Mouse (Mus musculus) embryonic fibroblast, embryonic 13.5 days (primary cell): Measurements from ENCODE around the gene Tmem136.

Experiments used
- CTCF ChIP-seq: IDR thresholded peaks from 2 replicates; pipeline ENCODE4 v1.5.1; 2011; ENCODE audit warnings: mild to moderate bottlenecking, control low read depth, low read length, moderate library complexity, borderline replicate concordance; ENCODE audit not compliant: insufficient read depth
- POLR2A ChIP-seq: IDR thresholded peaks from 2 replicates; pipeline ENCODE4 v1.6.1; 2011; ENCODE audit warnings: low read depth, mild to moderate bottlenecking, control low read depth, low read length, moderate library complexity

- no peak for TF ChIP-seq CTCF
- no peak for TF ChIP-seq POLR2A
Observed at GRCm38 (mm10) chr9:43094828-43095227, 21.5 kb downstream of the Tmem136 start.
